Mouse (Mus musculus) megakaryocyte, embryonic 14.5 days (primary cell): ENCODE measurements around the gene Recql5.

ENCODE experiments used
- FLI1 ChIP-seq: IDR thresholded peaks from 2 replicates; pipeline ENCODE4 v1.6.1; 2012; ENCODE audit warnings: low read length, inconsistent platforms, mixed read lengths
- GATA1 ChIP-seq: IDR thresholded peaks from 3 replicates; pipeline ENCODE4 v1.6.1; 2012; ENCODE audit warnings: mixed read lengths, low read length, inconsistent platforms, borderline replicate concordance

DNA sequence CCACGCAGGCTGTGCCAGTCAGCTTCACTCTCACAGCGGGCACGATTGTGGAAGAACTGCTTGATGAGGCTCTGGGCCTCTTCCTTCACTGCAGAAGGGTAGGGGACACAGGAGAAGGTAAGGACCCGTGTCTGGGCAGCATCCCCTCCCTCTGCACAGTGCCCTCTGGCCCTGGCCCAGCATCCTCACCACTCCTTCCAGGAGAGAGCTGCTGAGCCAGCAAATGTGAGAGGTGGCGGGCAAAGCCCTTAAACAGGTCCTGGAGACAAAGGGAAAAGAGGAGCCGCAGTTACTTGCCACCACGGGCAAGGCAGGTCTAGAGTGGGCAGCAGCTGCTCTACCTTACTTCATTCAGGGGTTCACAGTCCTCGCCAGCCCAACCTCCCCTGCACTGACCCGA, 40.2 kb downstream of the Recql5 start:
- TF ChIP-seq GATA1 (no peak), FLI1 (no peak)
